Mouse (Mus musculus) myocyte (in vitro differentiated cells): ENCODE data around the gene Mcmbp.

ENCODE experiments used
- CEBPB ChIP-seq: IDR thresholded peaks from 2 replicates; pipeline ENCODE4 v1.6.1; 2011; ENCODE audit warnings: mild to moderate bottlenecking, moderate library complexity; ENCODE audit not compliant: poor library complexity, insufficient read depth, severe bottlenecking
- E2F4 ChIP-seq: IDR thresholded peaks from one replicate; pipeline ENCODE4 v1.6.1; 2011; ENCODE audit warnings: mild to moderate bottlenecking, control low read depth, moderate library complexity; ENCODE audit not compliant: insufficient read depth
- MAX ChIP-seq: IDR thresholded peaks from one replicate; pipeline ENCODE4 v1.6.1; 2011; ENCODE audit warnings: low read depth, mild to moderate bottlenecking, control low read depth
- MYOD1 ChIP-seq, 3 experiments: IDR thresholded peaks; one replicate each; pipeline ENCODE4 v1.6.1; 2011; ENCODE audit warnings: control low read depth in 2 of 3, low read depth in 2 of 3, mild to moderate bottlenecking in 2 of 3, moderate library complexity in 1 of 3; ENCODE audit not compliant: insufficient read length in 2 of 3, control insufficient read depth in 1 of 3
- MYOG ChIP-seq, 3 experiments: IDR thresholded peaks; one replicate each; pipeline ENCODE4 v1.6.1; 2011; ENCODE audit warnings: control low read depth in 2 of 3, low read depth in 2 of 3, mild to moderate bottlenecking in 2 of 3; ENCODE audit not compliant: insufficient read length in 2 of 3, control insufficient read depth in 1 of 3, insufficient read depth in 1 of 3
- POLR2A ChIP-seq: IDR thresholded peaks from one replicate; pipeline ENCODE4 v1.6.1; 2011; ENCODE audit warnings: low read depth, mild to moderate bottlenecking, control low read depth, moderate library complexity; ENCODE audit not compliant: insufficient read length
- POLR2AphosphoS2 ChIP-seq: IDR thresholded peaks from one replicate; pipeline ENCODE4 v1.6.1; 2011; ENCODE audit warnings: low read depth, control low read depth; ENCODE audit not compliant: insufficient read length
- TCF12 ChIP-seq: IDR thresholded peaks from one replicate; pipeline ENCODE4 v1.6.1; 2011; ENCODE audit warnings: mild to moderate bottlenecking, control low read depth; ENCODE audit not compliant: poor library complexity, insufficient read depth, severe bottlenecking
- TCF3 ChIP-seq: IDR thresholded peaks from one replicate; pipeline ENCODE4 v1.6.1; 2011; ENCODE audit warnings: low read depth, control low read depth; ENCODE audit not compliant: insufficient read length
- USF1 ChIP-seq: IDR thresholded peaks from one replicate; pipeline ENCODE4 v1.6.1; 2011; ENCODE audit warnings: low read depth, mild to moderate bottlenecking, control low read depth, moderate library complexity

DNA sequence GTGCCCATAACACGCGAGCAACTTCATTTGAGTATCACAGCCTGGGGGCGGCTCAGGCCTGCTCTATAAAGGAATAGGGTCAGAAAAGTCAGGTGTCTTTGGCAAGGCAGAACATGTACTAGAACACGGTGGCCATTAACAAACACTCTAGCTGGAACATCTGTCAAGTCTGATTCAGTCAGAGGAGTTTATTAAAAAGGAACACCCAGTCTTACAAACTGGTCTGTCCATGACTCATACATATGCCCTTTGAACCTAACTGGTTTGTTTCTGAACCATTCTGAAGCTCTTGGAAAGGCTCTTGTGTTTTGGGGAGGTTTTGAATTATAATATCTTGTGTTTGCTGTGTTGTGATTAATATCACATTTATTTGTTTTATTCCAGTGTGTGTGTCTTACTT is 49.8 kb upstream of the Mcmbp start:
- TF ChIP-seq POLR2AphosphoS2 = no peak
- no peak for TF ChIP-seq POLR2A
- TF ChIP-seq MAX = no peak
- no peak for TF ChIP-seq MYOD1 (IDR thresholded peaks at IDR 0.05; ENCODE audit: control insufficient read depth in 1 of 3, insufficient read length in 2 of 3, low read depth in 2 of 3)
- TF ChIP-seq USF1 = no peak
- no peak for TF ChIP-seq CEBPB
- TF ChIP-seq E2F4 = no peak
- TF ChIP-seq TCF3 = no peak
- no peak for TF ChIP-seq MYOG (IDR thresholded peaks at IDR 0.05; ENCODE audit: control insufficient read depth in 1 of 3, insufficient read depth in 1 of 3, insufficient read length in 2 of 3, low read depth in 2 of 3)
- no peak for TF ChIP-seq TCF12
